Mouse (Mus musculus) induced T-regulatory cell, adult 2 months (primary cell): ENCODE measurements around the gene Calhm1.
"Not testable (repeated sequence)": the region's sequence is repeated elsewhere in the genome, so short reads cannot be mapped to it uniquely, and the experiment has no call there.

Source experiments
- DNase-seq: peaks from one replicate; pipeline ENCODE4 v3.0.0-alpha.2; 2012; ENCODE audit warnings: low read depth

Gene Calhm1

DNA sequence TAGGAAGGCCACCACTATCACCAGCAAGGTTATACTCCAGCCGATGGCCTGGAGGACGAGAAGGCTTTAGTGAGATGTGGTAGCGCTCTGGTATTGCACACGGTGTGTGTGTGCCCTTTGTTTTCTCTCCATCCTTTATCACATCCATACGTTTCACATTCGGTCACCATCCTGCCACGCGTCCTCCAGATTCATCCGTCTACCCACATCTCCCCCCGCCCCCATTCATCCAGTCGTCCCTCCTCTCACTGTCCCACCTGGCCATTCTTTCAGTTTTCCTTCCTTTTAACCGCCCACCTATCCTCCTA, 8.0 kb upstream of the Calhm1 start:
- DNase-seq: no peak

DNA sequence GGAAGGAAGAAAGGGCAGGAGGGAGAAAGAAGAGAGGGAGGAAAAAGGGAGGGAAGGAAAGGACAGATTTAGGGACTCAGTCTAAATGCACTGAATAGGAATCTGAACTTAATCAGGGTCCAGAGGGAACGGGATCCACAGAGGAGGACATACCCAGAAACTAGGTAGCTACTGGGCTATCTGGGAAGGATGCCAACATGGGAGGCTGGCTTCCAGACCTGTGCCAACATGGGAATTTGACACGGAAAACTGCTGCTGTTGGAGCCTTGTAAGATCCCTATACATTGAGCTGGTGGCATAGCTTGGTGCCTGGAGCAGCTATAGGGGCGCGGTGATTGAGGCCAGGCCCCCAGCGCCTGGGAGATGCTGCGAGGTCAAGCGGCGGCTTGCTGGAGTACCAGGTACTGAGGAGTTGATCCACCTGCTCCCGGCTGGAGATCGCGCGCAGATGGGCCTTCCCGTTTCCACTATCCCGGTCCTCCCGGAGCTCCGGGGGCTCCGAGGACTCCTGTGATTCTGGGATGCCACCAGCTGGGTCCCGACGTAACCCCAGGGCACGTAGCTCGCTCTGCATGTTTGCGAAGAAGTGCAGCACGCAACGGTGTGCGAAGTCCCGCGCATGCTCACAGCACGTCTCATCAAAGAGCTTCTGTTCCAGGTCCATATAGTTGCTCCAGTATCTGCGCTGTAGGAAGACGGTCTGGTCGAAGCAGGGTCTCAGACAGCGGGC, 7.4 kb upstream of the Calhm1 start:
- no peak for DNase-seq

DNA sequence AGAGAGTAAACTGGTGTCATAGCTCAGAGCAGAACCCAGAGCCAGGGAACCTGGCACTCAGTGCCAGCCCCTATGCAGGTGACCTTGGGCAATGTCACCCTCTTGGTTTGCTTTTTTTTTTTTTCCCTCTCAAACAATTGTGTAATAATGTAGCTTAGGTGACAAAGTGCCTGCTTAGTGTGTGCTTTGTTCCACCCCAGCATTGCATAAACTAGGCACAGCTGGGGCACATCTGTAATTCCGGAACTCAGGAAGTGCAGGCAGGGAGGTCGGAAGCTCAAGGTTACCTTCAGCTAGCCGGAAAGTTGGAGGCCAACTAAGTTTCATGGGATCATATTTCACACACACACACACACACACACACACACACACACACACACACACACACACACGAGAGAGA, 5.8 kb upstream of the Calhm1 start:
- DNase-seq: no peak

DNA sequence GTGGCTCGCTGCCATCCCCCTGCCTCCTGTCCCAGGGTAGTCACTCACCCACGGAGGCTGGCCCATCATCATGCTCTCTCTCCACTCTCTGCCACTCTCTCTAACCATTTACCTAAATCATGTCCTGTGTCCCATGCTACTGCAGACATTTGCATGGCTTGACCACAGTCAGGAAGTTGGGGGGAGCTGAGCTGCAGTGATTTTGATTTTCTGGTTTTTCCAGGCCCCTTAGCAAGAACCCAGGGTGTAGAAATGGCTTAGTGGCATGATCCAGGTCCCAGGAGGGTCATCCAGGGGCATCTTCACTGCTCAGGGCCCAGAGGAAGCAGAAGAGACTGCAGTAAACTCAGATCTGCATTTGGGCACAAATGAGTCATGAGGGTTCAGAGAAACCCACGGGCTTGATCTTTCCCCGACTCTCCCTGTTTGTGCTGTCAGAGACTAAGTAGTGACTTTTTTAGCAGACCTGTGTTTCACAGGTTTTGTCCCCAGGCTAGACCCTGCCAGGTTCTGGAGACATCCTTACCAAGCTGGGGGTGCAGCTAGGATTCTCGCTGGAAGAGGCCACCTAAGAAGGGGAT, 4.3 kb upstream of the Calhm1 start:
- no peak for DNase-seq

DNA sequence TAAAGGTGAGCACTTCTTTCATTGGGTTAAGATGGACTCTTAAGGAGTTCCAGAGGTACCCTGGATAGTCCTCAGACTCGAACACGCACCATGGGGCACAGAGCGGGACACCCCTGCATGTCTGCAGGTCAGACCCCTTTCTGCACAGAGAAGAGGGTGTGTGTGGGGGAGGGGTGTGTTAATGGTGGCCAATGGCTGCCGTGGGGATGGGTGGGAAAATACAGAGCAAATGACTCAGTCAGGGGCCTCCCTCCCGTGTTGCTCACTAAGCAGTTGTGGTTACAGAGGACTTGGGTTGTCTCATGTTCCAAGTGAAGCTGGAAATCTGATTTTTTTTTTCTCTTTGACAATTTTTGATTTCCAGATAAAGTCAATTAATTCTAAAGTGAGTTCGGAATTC, 1.6 kb downstream of the Calhm1 start:
- no peak for DNase-seq

DNA sequence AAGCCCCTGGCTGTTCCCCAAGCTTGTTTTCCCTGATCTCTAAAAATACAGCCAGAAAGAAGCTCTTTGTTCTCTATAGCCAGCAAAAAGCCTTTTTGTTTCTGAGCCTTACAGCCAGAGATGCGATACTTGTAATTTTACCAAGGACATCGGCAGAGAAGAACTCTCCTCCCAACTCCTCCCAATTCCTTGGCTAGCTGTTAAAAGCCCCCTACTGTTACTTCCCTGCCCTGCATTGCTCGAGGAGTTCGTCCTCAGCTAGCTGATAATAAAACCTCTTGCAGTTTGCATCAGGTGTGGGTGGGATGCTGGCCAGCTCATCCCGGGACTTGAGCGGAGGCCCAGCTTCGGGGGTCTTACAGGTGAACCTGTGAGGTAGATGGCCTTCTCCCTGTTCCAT, 4.4 kb downstream of the Calhm1 start:
- DNase-seq: not testable (repeated sequence)

DNA sequence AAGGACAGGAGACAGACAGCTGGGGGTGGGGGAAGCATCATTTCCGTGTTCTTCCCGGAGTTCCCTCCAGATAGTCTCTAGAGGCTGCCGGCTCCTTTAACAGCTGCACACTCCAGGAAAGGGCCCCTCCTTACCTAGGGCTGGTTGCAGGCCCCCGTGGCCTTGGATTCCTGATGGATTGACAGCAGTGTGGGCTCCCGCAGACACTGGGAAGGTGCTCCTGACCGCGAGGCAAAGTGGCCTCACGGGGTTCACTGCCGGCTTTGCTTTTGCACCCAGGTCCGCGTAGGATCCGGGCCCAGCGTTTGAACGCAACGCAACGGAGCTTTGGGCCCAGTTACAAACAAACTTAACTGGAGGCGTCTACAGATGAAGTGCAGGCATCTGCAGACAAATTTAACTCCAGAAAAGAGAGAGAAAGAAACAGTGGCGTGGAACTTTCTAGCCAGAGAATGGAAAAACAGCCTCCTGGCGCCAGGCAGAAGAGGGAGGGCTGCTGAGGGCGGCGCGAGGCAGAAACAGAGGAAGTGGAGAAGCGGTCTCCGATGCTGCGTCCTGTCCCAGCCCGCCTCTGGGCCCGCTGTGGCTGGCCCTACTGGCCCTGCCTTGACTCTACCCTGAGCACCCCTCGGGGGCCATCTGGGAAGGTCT, 6.2 kb downstream of the Calhm1 start, which contains the start of gene Calhm2:
Gene Calhm2 (minus strand): TSS at position 524 of the 651 bp plus-strand sequence.
- DNase-seq: peak; percentile 77

DNA sequence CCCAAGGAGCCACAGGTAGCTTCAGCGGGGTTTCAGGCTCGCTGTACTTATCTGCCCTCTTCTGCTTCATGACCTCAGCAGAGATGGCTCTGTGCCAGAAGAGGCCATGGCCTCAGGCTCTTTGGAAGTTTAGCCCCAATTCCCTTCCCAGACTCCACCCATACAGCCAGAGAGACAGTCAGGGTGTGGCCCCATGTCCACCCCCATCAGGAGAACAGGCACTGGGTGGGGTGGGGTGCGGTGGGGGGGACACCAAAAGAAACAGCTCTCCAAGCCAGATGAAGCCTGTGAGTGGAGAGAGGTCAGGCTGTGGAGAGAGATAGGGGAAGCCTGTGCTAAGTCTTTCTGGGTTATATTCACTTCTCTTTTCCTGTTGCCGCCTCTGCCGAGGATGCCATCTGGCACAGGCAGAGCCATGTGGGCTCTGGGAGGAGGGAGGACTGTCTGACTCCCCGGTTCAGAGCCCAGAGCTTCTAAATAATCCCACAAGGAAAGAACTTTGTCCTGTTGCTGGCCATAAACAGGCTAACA, 6.9 kb downstream of the Calhm1 start:
- peak; percentile 50 for DNase-seq

DNA sequence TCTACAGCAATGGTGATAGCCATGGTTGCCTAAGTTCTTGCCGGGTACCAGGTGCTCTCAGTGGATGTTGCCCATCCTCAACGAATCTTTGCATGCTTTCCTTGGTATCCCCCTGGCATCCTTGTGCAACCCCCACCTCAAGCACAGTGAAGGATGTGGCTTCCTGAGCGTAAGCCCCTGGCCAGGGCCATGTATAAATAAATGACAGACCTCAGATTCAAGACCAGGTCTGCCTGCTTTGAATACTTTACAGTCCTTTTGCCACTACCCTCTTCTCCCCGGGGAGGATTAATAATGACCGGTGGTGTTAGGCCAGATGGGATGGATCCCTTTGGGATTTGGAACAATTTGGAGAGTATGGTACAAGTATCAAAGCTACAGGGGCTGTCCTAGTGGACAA, 7.9 kb downstream of the Calhm1 start:
- no peak for DNase-seq

DNA sequence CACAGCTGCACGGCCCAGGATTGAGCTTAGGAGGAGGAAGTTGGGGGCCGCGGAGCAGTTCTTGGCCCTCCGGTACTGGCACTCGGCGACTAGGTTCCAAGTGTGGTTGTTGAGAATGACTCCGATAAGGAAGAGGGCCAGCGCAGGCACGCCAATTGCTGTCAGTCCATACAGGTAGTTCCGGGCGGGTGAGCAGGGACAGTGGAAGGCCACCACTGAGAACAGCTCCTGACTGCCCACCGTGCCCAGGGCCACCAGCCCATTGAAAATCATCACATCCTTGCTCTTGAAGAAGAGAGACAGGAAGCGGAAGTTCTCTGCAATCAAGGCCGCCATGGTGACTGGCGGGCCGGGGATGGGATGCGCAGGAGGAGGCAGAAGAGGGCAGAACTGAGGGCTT, 8.5 kb downstream of the Calhm1 start:
- no peak for DNase-seq

DNA sequence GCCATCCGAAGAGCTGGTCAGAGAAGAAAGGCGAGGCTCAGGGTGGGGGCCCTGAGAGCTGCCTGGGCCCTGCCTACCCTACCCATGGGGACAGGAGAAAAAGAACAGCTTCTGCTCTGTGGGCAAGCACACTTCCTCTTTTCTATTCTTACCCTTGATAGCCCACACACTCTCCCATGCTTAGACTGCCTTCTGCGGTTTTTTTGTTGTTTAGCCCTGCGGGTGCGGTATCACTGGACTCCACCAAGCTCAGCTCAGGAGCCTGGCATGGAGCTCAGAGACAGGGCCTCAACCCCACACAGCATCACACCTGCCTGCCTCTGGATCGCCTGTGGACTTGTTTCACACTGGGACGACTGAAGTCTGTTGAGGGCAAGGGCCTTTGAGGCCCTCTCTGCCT, 10.9 kb downstream of the Calhm1 start:
- no peak for DNase-seq

DNA sequence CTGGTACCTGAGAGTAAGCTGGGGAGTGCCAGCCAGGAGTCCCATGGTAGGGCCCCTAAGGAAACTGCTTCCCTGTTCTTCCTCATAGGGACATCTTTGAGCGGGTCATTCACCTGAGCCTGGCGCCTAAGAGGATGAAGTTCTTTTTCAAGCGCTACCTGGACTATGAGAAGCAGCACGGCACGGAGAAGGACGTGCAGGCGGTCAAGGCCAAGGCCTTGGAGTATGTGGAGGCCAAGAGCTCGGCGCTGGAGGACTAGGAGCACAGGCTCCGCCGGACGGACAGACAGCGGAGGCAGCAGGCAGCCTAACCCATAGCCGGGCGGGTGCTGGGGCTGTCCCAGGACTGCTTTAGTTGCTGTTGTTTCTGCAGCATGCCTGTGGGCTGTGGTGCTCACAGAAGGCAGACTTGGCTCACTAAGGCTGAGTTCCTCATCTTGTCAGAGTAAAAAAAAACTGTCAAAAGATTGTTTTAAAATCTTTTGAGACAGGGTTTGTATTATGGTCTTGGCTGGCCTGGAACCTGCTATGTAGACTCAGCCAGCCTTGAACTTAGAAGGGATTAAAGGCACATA, 13.4 kb downstream of the Calhm1 start:
- no peak for DNase-seq

DNA sequence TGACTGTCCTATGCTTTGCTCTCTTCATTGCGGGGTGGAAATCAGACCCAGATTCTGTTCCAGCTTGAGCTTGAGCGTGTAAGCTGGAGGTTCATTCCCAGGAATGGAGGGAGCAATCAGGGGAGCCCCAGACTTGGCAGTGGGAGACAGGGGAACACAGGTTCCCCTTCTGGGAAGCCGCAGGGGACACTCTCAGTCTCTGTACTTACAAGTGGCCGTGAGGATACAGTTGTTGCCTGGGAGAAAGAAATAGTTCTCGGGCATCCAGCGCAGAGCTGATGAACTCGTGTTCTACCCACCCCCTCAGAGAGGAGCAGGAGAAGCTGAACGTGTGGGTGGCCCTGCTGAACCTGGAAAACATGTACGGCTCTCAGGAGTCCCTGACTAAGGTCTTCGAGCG, 15.2 kb downstream of the Calhm1 start:
- DNase-seq: no peak

DNA sequence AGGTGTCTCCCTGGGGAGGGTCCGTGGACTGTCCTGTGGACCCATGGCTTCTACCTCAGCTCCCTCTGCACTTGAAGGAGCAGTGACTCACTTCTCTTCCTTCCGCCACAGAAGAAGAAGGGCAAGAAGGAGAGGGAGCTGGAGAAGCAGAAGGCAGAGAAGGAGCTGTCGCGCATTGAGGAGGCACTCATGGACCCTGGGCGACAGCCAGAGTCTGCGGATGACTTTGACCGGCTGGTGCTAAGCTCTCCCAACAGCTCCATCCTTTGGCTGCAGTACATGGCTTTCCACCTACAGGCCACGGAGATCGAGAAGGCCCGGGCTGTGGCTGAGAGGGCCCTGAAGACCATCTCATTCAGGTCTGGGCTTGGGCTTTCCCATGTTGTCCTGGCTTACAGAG, 15.9 kb downstream of the Calhm1 start:
- no peak for DNase-seq

DNA sequence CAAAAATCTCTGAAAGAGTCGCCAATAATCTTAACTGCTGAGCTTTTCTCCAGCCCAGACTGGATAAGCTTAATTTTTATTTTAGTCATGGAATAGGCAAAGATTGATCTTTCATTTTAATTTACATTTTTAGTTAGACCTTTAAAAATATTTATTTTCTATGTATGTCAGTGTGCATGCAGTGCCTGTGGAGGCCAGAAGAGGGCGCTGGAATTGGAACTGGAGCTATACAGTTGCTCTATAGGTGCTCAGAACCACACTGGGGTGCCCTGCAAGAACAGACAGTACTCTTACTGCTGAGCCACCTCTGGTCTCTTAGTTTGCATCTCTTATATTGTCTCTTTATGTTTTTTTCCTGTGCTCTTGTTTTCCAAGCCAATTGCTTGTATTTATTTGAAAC, 21.3 kb downstream of the Calhm1 start:
- peak; percentile 78 for DNase-seq

DNA sequence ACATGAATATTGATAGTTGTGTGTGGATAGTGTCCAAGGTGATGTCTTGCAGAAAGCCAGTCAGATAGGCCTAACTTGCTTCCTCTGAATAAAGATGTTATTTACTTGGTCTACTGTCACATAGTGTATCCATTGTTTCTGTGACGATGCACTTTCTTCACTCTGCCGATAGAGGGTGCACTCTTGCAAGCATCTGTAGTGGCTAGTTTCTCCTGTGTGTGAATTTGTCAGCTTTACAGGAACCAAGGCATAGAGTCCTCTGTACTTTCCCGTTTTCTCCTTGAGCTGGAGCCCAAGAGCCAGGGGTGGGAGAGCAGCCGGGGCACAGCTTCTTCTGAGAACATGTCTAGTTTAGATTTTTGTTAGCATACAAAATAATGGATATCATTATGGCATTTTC, 23.0 kb downstream of the Calhm1 start:
- peak; percentile 66 for DNase-seq

DNA sequence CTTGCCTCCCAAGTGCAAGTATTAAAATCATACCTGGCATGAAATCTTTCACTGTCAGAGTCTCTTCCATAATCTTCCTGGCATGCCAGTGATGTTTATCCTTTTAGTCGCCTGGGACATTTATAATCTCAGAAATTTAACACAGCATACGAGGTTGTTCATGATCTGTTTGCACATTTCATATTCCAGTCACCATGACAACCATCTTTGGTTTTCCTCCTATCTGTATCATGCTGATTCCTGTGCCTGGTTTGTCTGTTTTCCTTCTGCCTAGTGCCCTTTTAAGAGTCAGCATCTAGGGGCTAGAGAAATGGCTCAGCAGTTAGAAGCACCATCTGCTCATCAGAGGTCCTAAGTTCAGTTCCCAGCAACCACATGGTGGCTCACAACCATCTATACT, 25.4 kb downstream of the Calhm1 start:
- DNase-seq: no peak

DNA sequence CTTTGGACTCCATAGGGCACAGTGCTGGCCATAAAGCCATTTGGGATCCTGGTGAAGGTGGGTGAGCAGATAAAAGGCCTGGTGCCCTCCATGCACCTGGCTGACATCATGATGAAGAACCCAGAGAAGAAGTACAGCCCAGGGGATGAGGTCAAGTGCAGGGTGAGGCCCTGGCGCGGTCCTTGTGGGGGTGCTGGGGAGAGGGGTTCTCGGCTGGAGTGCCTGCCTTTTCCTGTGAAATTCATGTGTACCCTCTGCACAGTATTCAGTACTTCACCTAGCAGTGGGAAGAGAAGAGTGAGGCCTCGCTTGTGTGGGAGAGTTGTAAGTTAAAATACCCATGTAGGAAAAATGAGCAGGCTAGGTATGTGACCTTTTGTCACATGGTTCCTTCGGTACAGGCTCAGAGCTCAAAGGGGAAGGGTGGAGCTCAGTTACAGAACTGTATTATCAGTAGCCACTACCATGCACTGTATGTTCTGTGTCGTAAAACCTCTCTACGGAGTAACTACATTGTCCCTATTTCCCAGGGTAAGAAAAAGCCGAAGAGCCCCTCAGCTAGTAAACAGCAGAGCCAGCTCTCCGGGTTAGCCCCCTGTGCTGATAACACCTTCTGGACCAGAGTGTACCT, 39.3 kb downstream of the Calhm1 start:
- DNase-seq: no peak

DNA sequence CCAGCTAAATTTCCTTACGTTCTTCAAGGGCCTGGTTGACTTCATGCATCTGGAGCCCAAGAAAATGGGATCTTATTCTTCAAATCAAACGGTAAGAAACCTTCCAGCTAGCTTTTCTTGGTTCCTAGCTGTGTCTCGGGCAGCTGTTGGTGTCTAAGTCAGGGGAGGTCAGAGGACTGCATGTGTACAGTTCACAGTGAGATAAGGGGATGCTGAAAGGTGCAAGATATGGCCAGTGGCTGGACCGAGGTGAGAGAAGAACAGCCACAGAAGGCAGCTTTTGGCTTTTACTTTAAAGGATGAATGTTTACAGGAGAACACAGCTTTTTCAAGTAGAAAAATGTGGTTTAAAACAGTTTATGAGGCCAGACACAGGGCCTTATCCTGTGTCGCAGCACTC, 43.0 kb downstream of the Calhm1 start:
- DNase-seq: no peak
